Mouse (Mus musculus): ENCODE measurements around the gene Dnah12. TPM values are rescaled to one million over a fixed set of nuclear protein-coding genes. Genes with fewer than 3 reads are reported as not detected.
"Not testable (repeated sequence)": the region's sequence is repeated elsewhere in the genome, so short reads cannot be mapped to it uniquely, and the experiment has no call there.

The Dnah12 gene
- total RNA-seq, 2 experiments from 2014 or later: 0.03 to 0.17 TPM

GRCm38 (mm10) chr14:26705246-26705645 is 12.2 kb downstream of the Dnah12 start:
- DNase-seq (ENCODE audit: low spot score in 2 of 2): not testable (repeated sequence)

- DNase-seq (ENCODE audit: low spot score in 2 of 2): not testable (repeated sequence)
Observed at GRCm38 (mm10) chr14:26719696-26720095, 26.6 kb downstream of the Dnah12 start.

GRCm38 (mm10) chr14:26724898-26725297 is 31.8 kb downstream of the Dnah12 start:
- DNase-seq (ENCODE audit: low spot score in 2 of 2): no peak

- no peak for DNase-seq (ENCODE audit: low spot score in 2 of 2)
Observed at GRCm38 (mm10) chr14:26758566-26758965, 65.5 kb downstream of the Dnah12 start.

GRCm38 (mm10) chr14:26764827-26765226 is 71.8 kb downstream of the Dnah12 start:
- no peak for DNase-seq (ENCODE audit: low spot score in 2 of 2)

GRCm38 (mm10) chr14:26768195-26768594 is 75.1 kb downstream of the Dnah12 start:
- DNase-seq (ENCODE audit: low spot score in 2 of 2): no peak

GRCm38 (mm10) chr14:26773536-26773935 is 80.5 kb downstream of the Dnah12 start:
- DNase-seq (ENCODE audit: low spot score in 2 of 2): no peak

- no peak for DNase-seq (ENCODE audit: low spot score in 2 of 2)
Observed at GRCm38 (mm10) chr14:26783731-26784130, 90.7 kb downstream of the Dnah12 start.

GRCm38 (mm10) chr14:26785695-26786094 is 92.6 kb downstream of the Dnah12 start:
- DNase-seq (ENCODE audit: low spot score in 2 of 2): no peak

GRCm38 (mm10) chr14:26794431-26794830 is 101.4 kb downstream of the Dnah12 start:
- DNase-seq (ENCODE audit: low spot score in 2 of 2): no peak

GRCm38 (mm10) chr14:26798330-26798729 is 105.3 kb downstream of the Dnah12 start:
- DNase-seq (ENCODE audit: low spot score in 2 of 2): no peak

- DNase-seq (ENCODE audit: low spot score in 2 of 2): no peak
Observed at GRCm38 (mm10) chr14:26799286-26799685, 106.2 kb downstream of the Dnah12 start.

GRCm38 (mm10) chr14:26805500-26805899 is 112.4 kb downstream of the Dnah12 start:
- DNase-seq (ENCODE audit: low spot score in 2 of 2): no peak

GRCm38 (mm10) chr14:26812734-26813133 is 119.7 kb downstream of the Dnah12 start:
- no peak for DNase-seq (ENCODE audit: low spot score in 2 of 2)

GRCm38 (mm10) chr14:26813871-26814270 is 120.8 kb downstream of the Dnah12 start:
- DNase-seq (ENCODE audit: low spot score in 2 of 2): no peak

- DNase-seq (ENCODE audit: low spot score in 2 of 2): no peak
Observed at GRCm38 (mm10) chr14:26814908-26815307, 121.8 kb downstream of the Dnah12 start.

- DNase-seq (ENCODE audit: low spot score in 2 of 2): no peak
Observed at GRCm38 (mm10) chr14:26816785-26817184, 123.7 kb downstream of the Dnah12 start.

GRCm38 (mm10) chr14:26826020-26826419 is 132.9 kb downstream of the Dnah12 start:
- DNase-seq (ENCODE audit: low spot score in 2 of 2): no peak

GRCm38 (mm10) chr14:26853053-26853452 is 160.0 kb downstream of the Dnah12 start:
- DNase-seq (ENCODE audit: low spot score in 2 of 2): no peak

- DNase-seq (ENCODE audit: low spot score in 2 of 2): no peak
Observed at GRCm38 (mm10) chr14:26854066-26854465, 161.0 kb downstream of the Dnah12 start.

- DNase-seq (ENCODE audit: low spot score in 2 of 2): no peak
Observed at GRCm38 (mm10) chr14:26858364-26858763, 165.3 kb downstream of the Dnah12 start.

GRCm38 (mm10) chr14:26859024-26859423 is 165.9 kb downstream of the Dnah12 start:
- no peak for DNase-seq (ENCODE audit: low spot score in 2 of 2)

GRCm38 (mm10) chr14:26867356-26867755 is 174.3 kb downstream of the Dnah12 start:
- no peak for DNase-seq (ENCODE audit: low spot score in 2 of 2)

GRCm38 (mm10) chr14:26868299-26868698 is 175.2 kb downstream of the Dnah12 start:
- no peak for DNase-seq (ENCODE audit: low spot score in 2 of 2)

All from adrenal gland, adult 18-20 months (tissue).